Mouse (Mus musculus) liver, postnatal 0 days (tissue): ENCODE measurements at regions not wholly inside any gene's neighbourhood (a gene's known extent, or its start where the extent isn't known, plus 50 kb on each side); places are given as distances from the start of the nearest gene placed in this dataset.

Experiments used
- ATAC-seq: fragments of 200-750 bp; cut with Nextera tagmentation; 2 replicates; pipeline ENCODE4 v1.8.0; 2017; ENCODE audit warnings: mild to moderate bottlenecking, moderate library complexity
- DNase-seq: peaks from one replicate; pipeline ENCODE4 v3.0.0-alpha.2; 2016
- H3K27ac ChIP-seq: fragments of 300-500 bp; sonication (generic); 2 replicates; pipeline ENCODE4 v1.5.1; 2014; ENCODE audit warnings: antibody characterized with exemption, moderate library complexity, mild to moderate bottlenecking, low read depth
- H3K27me3 ChIP-seq: fragments of 300-500 bp; sonication (generic); 2 replicates; pipeline ENCODE4 v1.6.1; 2014; ENCODE audit warnings: low read length, control low read depth, mixed read lengths; ENCODE audit not compliant: insufficient read depth
- H3K36me3 ChIP-seq: fragments of 300-500 bp; sonication (generic); replicated peaks from 2 replicates; pipeline ENCODE4 v1.6.1; 2014; ENCODE audit warnings: mild to moderate bottlenecking, control low read depth, low read length, moderate library complexity, mixed read lengths; ENCODE audit not compliant: insufficient read depth
- H3K4me1 ChIP-seq: fragments of 300-500 bp; sonication (generic); 2 replicates; pipeline ENCODE4 v1.6.1; 2014; ENCODE audit warnings: antibody characterized with exemption, mild to moderate bottlenecking, control low read depth; ENCODE audit not compliant: insufficient read depth
- H3K4me2 ChIP-seq: fragments of 300-500 bp; sonication (generic); 2 replicates; pipeline ENCODE4 v1.6.1; 2014; ENCODE audit warnings: low read depth, mild to moderate bottlenecking, low read length, moderate library complexity, mixed read lengths
- H3K4me3 ChIP-seq: fragments of 300-500 bp; sonication (generic); 2 replicates; pipeline ENCODE4 v1.5.1; 2014; ENCODE audit warnings: low read depth, low read length
- H3K9ac ChIP-seq: fragments of 300-500 bp; sonication (generic); replicated peaks from 2 replicates; pipeline ENCODE4 v1.6.1; 2014; ENCODE audit warnings: mild to moderate bottlenecking, moderate library complexity
- H3K9me3 ChIP-seq: fragments of 300-500 bp; sonication (generic); 2 replicates; pipeline ENCODE4 v1.6.1; 2016; ENCODE audit warnings: mild to moderate bottlenecking, control low read depth, low read length, mixed read lengths
- CTCF ChIP-seq: sonication (generic); IDR thresholded peaks from 2 replicates; pipeline ENCODE4 v1.5.1; 2016; ENCODE audit warnings: antibody characterized with exemption, low read depth
- EP300 ChIP-seq: IDR thresholded peaks from 2 replicates; pipeline ENCODE4 v1.6.1; 2016; ENCODE audit warnings: antibody characterized with exemption, low read depth, mild to moderate bottlenecking
- WGBS: fragments of 180-500 bp; shearing (Covaris S2); extraction: QIAGEN DNeasy Blood & Tissue Kit; methylation state at CpG from one replicate; pipeline ENCODE4 v1.1.7; 2014; ENCODE audit not compliant: insufficient replicate concordance; 5-methylcytosine and 5-hydroxymethylcytosine counted together

GRCm38 (mm10) chr3:77993700-77994099 is 1292.6 kb downstream of the Rapgef2 start:
- H3K9ac ChIP-seq: no peak overlapping the region
- 60% methylated on average over 1 of the region's 1 CpGs for WGBS
- TF ChIP-seq CTCF: no peak

GRCm38 (mm10) chr3:77944801-77945200 is 1341.5 kb downstream of the Rapgef2 start:
- H3K9me3 ChIP-seq: no peaks in the 10 kb centered on the region
- H3K27ac ChIP-seq: no peak overlapping the region
- no peak for ATAC-seq
- no peak overlapping the region for H3K4me2 ChIP-seq
- H3K27me3 ChIP-seq: no peaks in the 10 kb centered on the region
- no peaks in the 10 kb centered on the region for H3K36me3 ChIP-seq
- no peak overlapping the region for H3K9ac ChIP-seq
- no peak for DNase-seq
- H3K4me3 ChIP-seq: no peak overlapping the region
- no peaks in the 10 kb centered on the region for H3K4me1 ChIP-seq
- TF ChIP-seq CTCF (no peak), EP300 (no peak)
- 50% methylated on average over 1 of the region's 1 CpGs for WGBS

More at GRCm38 (mm10) chr3:77993700-77994099, 1292.6 kb downstream of the Rapgef2 start:
- no peak overlapping the region for H3K4me3 ChIP-seq
- ATAC-seq (no peak), DNase-seq (no peak)
- no peaks in the 10 kb centered on the region for H3K36me3 ChIP-seq
- H3K4me2 ChIP-seq: no peak overlapping the region
- H3K27ac ChIP-seq: no peak overlapping the region
- H3K9me3 ChIP-seq: no peaks in the 10 kb centered on the region
- H3K27me3 ChIP-seq: no peaks in the 10 kb centered on the region
- H3K4me1 ChIP-seq: no peaks in the 10 kb centered on the region

- H3K9me3 ChIP-seq: no peaks in the 10 kb centered on the region
- DNase-seq (peak; percentile 25), ATAC-seq (peak; percentile 69)
- no peak overlapping the region for H3K4me3 ChIP-seq
- H3K9ac ChIP-seq: no peak overlapping the region
- TF ChIP-seq CTCF: 0 out of 2 replicates have a peak, but pooled peaks have one; percentile 3
- TF ChIP-seq EP300: no peak
- no peaks in the 10 kb centered on the region for H3K36me3 ChIP-seq
- H3K27ac ChIP-seq: no peak overlapping the region
- 60% methylated on average over 4 of the region's 4 CpGs for WGBS
- H3K4me1 ChIP-seq: no peaks in the 10 kb centered on the region
- no peaks in the 10 kb centered on the region for H3K27me3 ChIP-seq
- H3K4me2 ChIP-seq: no peak overlapping the region
Measured at GRCm38 (mm10) chr3:77897244-77897643, 1389.1 kb downstream of the Rapgef2 start.

DNA sequence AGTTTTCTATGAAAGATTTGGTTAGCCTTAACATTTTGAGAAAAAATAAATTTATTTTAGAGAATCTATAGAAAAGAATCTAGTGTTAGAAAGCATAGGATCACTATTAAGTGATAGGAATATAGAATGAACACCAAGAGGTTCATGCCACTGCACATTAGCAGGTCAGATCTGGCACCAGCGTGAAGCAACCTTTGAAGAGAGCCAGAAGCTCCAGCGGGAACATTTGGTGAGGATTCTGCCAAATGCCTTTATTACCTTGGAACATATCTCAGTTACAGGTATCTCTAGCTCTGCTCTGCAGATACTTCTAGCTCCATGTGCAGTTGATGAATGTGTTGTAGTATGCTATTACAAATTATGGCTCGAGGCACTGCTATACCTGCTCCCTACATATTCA is 1398.7 kb downstream of the Rapgef2 start:
- 76% methylated on average over 3 of the region's 3 CpGs for WGBS
- no peak overlapping the region for H3K9ac ChIP-seq
- H3K4me1 ChIP-seq: no peaks in the 10 kb centered on the region
- H3K36me3 ChIP-seq: no peaks in the 10 kb centered on the region
- no peak for ATAC-seq
- H3K27me3 ChIP-seq: no peaks in the 10 kb centered on the region
- no peak for TF ChIP-seq EP300
- no peak for TF ChIP-seq CTCF
- H3K27ac ChIP-seq: no peak overlapping the region
- no peak overlapping the region for H3K4me2 ChIP-seq
- H3K4me3 ChIP-seq: no peak overlapping the region
- DNase-seq: no peak
- H3K9me3 ChIP-seq: no peaks in the 10 kb centered on the region

GRCm38 (mm10) chr3:77848717-77849241 is 1437.5 kb downstream of the Rapgef2 start:
- Histone ChIP-seq H3K27me3 (no peaks in the 10 kb centered on the region), H3K36me3 (no peaks in the 10 kb centered on the region), H3K27ac (no peak overlapping the region), H3K9me3 (no peaks in the 10 kb centered on the region), H3K4me3 (no peak overlapping the region), H3K9ac (no peak overlapping the region), H3K4me2 (no peak overlapping the region), H3K4me1 (no peaks in the 10 kb centered on the region)
- 80% methylated on average over 3 of the region's 3 CpGs for WGBS
- ATAC-seq: no peak
- no peak for DNase-seq
- no peak for TF ChIP-seq CTCF
- no peak for TF ChIP-seq EP300

GRCm38 (mm10) chr3:77832230-77832805 is 1454.0 kb downstream of the Rapgef2 start:
- Histone ChIP-seq H3K4me2 (no peak overlapping the region), H3K27me3 (no peaks in the 10 kb centered on the region), H3K27ac (peak overlapping the region; percentile 34; the same call in 1 of the 2 replicates), H3K9me3 (no peaks in the 10 kb centered on the region), H3K4me1 (no peaks in the 10 kb centered on the region), H3K4me3 (no peak overlapping the region), H3K36me3 (no peaks in the 10 kb centered on the region), H3K9ac (no peak overlapping the region)
- ATAC-seq: peak; percentile 66
- TF ChIP-seq CTCF: no peak
- TF ChIP-seq EP300: no peak
- 88% methylated on average over 1 of the region's 1 CpGs for WGBS
- DNase-seq: no peak

GRCm38 (mm10) chr3:77831760-77832159 is 1454.6 kb downstream of the Rapgef2 start:
- H3K9ac ChIP-seq: no peak overlapping the region
- ATAC-seq (peak; percentile 84), DNase-seq (no peak)
- no peaks in the 10 kb centered on the region for H3K36me3 ChIP-seq
- no peak overlapping the region for H3K4me3 ChIP-seq
- no peaks in the 10 kb centered on the region for H3K9me3 ChIP-seq
- no peak for TF ChIP-seq EP300
- no peak for TF ChIP-seq CTCF
- H3K27ac ChIP-seq: peak overlapping the region; percentile 45
- H3K27me3 ChIP-seq: no peaks in the 10 kb centered on the region
- no peak overlapping the region for H3K4me2 ChIP-seq
- 55% methylated on average over 2 of the region's 2 CpGs for WGBS
- H3K4me1 ChIP-seq: no peaks in the 10 kb centered on the region
